Mouse (Mus musculus) cerebellum, adult 18-20 months (tissue): ENCODE results near the gene Fxyd3.

Experiments
- DNase-seq, 2 experiments: peaks; one replicate each; pipeline ENCODE4 v3.0.0; 2021

The Fxyd3 gene

DNA sequence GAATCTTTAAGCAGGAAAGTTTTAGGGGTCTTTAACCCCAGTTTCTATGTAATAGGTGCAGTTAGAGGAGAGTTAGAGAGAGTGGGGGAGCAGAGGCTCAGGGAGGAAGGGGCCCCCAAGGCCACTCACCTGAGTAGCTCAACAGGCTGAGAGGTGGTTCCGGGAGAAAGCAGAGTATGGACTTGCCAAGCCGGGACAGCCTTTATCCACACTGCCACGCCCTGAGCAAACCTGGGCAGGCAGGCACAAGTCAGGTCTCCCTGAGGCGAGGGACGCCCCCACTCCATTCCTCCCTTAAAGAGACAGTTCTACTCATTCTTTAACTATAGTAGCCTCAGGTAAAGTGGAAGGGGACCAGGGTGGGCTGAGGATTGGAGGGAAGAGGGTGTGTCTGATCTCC is at the start of gene Fxyd3:
TSS of gene Fxyd3 (minus strand) at position 213 of the 400 bp plus-strand sequence.
- DNase-seq, result no peak

DNA sequence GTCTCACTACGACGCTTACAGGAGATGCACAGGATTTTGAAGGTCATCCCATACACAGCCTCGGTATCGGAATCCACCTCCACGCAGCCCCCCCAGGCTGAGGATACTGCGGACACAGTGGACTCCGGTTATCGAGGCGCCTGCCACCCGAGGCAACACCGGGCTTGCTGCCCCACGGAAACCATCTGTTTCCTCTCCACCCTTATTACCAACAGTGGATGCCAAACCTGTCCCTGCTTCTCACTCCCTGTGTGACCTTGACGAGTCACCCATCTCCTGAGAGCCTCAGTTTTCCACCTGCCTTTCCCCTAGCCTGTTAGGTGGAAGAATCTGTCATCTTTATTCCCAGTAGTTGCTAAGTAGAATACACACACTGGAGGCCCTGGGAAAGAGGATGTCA is 48.6 kb upstream of the Fxyd3 start:
- DNase-seq, result peak; percentile 85 to 89

DNA sequence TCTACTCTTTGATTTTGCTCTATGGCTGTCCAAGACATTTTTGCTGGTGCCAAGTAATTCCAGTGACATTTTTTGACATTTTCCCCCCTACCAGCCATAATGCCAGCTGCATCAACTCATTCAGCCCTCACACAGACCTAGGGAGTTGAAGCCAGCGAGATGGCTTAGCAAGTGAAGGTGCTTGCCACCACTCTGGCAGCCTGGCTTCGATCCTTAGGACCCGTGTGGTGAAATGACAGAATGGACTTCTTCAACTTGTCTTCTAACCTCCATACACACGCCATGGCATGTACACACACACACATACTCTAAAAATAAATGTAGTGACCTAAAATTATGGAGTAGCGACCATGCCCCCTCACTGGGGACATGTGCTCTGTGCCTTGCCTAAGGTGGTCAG is 47.9 kb upstream of the Fxyd3 start:
- DNase-seq, result peak; percentile 35 to 46

DNA sequence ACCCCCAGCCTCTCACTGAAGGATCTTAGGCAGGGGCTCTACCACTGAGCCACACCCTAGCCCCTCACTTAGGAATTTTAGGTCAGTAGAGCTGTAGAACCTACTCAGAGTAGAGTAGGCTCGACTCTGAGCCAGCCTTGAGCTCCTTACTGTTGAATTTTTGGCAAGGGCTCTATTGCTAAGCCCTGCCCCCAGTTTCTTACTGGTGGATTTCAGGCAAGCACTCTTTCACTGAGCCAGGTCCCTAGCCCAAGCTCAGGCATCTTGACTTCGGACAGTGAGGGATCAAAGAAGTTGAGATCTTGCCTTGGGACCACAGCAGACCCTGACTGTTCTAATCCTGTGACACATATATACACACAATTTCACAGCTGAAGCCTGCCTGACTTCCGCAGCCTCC is 47.2 kb upstream of the Fxyd3 start:
- peak; percentile 52 to 59 for DNase-seq

DNA sequence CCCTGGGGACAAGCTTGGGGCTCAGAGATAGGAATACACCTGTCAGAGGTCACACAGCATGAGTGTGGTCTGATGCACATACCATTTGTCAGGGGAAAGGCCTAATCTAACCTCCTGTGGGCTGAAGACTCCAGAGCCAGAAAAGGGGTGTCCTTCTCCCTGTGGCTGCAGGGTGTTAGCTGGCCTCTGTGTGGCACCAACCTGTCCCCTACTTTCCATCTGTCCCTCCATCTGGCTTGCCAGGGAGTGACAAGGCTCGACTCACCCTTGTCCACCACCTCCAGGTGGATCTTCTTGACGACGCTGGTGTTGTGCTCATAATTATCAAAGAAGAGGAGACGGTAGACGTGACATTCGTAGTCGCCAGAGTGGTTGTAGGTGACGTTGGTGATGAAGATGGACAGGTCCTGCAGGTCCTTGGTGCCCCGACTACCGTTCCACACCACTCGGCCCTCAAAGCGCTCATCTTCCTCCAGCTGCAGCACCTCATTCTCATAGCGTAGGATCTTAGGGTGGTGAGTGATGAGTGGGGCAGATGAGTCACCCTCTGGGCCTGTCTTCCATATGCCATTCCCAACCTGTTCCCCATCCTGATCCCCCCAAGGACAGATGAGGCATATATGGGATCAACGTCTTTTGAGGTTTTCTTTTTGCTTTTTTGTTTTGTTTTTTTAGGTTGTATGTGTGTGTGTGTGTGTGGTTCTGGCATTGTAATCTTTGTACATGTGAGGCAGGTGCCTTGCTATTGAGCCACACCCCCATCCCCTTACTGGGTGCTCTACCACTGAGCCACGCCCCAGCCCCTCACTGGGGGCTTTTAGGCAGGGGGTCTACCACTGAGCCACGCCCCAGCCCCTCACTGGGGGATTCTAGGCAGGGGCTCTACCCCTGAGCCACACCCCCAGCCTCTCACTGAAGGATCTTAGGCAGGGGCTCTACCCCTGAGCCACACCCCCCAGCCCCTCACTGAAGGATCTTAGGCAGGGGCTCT is 46.4 kb upstream of the Fxyd3 start:
- DNase-seq, result peak; percentile 87 to 93

DNA sequence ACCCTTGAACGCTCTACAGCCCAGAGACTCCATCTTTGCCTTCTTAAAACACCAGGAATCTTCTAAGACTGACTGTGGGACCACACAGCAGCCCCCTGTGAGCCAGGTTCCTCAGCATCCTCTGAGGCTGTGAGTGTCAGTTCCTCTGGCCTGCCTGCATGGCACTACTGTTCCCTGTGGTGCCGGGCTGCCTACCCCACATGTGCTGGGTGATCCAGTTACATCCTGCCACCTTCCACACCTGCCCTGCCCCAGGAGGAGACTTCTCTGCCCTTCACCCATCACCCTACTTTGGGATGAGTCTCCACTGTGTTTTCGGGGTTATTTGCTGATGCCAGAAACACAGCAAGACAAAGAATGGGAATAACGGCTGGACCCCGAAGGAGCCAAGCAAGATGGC is 43.1 kb upstream of the Fxyd3 start:
- no peak for DNase-seq

DNA sequence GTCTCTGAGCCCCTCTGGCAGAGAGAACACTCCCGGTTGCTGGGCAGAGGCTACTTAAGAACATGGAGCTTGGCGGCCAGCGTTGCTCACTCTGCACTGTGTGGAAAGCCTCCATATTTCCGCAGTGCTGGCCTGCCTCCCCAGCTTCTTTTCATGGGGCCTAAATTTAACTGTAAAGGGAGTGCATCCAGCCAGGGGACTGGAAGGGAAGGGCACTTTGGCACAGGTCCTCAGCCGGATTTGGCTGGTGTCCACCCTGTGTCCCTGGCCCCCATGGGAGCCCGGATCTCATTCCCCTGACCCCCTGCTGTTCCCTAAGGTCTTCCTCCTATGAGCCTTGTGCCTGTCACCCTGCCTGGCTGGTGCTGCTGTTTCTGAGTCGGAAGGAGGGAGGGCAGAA is 42.0 kb upstream of the Fxyd3 start:
- peak; percentile 70 to 75 for DNase-seq

DNA sequence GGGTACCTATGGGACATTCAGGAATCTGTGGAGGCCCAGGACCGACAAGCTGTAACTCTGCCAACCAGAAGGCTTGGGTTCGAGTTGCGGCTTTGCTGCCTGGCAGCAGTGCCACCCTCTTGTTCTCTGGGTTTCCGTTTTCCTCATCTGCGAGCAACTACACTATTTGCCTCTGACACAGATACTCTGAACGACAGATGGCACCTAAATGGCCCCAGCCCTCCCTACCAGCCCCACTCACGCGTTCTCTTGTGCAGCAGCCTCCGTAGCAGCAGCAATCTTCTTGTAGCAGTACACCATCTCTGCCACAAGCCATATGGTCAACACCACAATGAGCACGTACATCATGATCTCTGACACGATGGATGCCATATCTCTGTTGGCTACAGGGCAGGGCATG is 41.0 kb upstream of the Fxyd3 start:
- peak; percentile 62 to 65 for DNase-seq

DNA sequence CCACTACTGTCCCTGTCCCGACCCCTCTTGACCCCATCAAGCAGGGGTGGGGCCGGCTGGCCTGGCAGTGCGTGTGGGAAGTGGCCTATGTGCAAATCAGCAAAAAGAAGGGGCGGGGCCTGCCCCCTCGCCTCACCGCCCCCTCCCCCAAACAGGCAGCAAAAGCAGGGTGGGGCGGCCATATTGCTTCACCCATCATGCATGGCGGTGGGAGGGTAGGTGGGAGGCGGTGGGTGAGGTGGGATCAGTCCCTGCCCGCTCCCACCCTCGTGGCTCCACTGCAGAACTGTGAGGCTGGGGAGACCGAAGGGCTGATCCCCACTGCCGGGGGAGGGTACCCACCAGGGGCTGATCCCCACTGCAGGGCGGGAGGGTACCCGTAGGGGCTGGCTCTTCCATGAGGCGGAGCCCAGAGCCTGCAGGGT is 40.2 kb upstream of the Fxyd3 start:
- DNase-seq, result peak in 1 of 2 experiments; percentile 35

DNA sequence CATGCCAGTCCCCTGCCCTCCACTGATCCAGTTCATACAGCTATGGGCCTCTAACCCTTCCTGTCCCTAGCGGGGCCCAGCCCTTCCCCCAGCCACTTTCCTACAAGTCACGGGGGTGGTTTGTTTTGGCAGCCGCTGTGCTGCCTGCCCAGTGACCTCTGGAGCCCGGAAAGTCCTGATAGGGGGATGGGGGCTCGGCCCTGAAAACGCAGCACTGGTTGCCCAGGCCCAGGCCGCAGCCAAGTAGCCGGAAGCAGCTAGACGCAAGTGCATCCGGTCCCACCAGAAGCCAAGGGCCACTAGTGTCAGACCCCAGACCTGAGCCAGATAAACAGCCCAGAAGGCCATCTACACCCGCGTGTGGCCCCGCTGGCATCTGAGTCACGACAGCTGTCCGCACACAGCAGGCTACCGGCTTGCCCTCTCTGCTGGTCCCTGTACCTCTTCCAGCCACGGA is 39.1 kb upstream of the Fxyd3 start:
- peak; percentile 71 to 73 for DNase-seq

DNA sequence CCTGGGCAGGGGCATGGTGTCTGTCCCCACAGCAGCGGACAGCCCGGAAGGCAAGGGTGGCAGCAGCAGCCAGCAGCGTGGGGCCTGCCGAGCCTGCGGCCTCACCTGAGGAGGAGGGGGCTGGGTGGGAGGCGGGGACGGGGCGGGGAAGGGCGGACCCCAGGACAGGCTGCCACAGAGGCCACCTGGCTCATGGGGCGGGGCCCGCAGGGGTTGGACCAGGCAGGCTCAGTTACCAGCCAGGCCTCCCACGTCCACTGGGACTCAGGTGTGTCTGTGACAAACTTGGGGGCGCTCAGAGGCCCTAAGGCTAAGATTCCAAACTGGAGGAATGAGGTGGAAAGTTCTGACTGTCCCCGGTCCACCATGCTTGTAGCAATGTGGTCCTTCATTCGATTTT is 38.7 kb upstream of the Fxyd3 start, which contains the start of gene Hpn:
TSS of gene Hpn (minus strand) at position 109 of the 400 bp plus-strand sequence.
- DNase-seq, result no peak

DNA sequence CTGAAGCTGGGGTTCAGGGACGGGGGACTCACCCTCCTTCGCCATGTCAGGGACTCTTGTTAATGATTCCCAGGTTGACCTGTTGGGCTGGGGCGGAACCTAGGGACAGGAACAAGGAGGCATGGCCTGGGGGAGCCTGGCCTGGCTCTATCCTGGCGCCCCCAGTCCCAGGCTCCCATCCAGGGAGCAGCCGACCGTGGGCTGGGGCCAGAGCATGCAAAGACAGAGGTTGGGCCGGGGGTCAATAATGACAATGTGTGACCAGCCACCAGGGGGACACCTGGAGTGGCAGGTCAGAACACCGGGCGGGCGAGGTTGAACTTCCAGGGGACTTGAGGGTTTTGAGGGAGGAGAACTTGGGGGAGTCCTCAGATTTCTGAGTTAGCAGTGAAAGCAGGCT is 38.1 kb upstream of the Fxyd3 start:
- DNase-seq, result no peak

DNA sequence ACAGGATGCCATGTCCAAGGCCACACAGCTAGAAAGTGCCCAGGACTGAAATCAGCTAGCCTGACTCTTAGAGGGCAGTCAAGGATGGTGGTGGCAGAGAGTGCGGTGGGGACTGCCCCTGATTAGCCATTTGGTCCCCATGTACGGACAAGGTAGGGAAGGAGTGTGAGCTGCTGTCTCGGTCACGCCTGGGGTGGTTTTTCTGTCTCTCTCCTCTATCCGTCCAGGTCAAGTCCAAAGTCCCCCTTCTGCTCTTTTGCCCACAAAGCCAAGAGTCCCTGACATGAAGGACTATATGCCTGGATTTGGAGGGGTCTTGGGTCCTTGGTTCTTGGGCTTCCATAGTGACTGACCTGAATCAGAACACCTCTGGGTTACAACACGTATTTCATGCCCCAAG is 37.3 kb upstream of the Fxyd3 start:
- no peak for DNase-seq

DNA sequence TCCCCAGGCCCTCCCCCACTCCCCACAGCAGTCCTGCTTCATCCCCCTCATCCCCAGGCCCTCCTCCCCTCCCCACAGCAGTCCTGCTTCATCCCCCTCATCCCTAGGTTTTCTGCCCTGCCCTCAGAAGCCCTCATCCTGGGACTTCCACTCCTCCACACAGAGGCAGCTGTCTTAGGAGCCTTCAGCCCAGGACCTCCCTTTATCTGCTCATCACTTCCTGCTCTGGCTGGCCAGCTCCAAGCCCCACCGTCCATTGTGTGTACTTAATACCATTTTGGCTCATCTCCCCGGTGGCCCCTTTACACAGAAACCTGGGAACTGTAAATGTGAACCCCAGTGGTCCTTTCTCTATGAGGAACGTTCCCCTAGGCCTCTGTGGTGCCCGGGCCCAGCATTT is 35.5 kb upstream of the Fxyd3 start:
- DNase-seq, result no peak

DNA sequence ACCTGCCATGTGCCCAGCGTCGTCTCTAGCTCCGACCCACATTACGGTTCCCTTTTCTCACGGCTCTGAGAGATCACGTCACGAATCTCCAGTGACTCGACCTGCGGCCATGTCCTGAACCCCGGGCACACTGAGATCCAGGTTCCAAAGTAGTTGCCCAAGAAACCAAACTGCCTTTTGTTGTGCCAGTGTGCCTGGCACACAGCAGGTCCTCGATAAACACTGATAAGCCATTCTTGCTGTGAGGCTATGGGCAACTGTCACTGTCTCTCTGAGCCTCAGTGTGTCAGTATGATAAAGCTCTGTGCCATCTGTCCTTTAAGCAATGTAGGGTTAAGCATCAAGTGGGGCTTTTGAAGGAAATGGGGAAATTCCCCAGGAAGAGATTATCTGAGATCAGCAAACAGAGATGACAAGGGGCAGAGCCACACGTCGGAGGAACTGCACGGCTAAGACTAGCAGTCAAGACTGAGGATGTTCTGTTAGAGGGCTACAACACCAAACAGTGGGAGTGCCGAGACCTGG is 34.4 kb upstream of the Fxyd3 start:
- no peak for DNase-seq

DNA sequence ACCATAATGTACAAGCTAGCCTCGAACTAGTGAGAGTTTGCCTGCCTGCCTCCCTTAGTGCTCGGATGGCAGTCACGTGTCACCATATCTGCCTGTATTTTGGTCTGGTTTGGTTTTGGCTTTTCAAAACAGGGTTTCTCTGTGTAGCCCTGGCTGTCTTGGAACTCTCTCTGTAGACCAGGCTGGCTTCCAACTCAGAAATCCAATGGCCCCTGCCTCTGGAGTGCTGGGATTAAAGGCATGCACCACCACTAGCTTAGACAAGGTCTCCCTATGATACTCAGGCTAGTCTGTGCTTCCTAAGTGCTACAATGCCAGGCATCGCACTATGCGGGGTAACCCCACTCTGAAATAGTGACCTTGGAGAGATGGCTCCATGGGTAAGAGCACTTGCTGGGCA is 33.3 kb upstream of the Fxyd3 start:
- DNase-seq, result no peak

DNA sequence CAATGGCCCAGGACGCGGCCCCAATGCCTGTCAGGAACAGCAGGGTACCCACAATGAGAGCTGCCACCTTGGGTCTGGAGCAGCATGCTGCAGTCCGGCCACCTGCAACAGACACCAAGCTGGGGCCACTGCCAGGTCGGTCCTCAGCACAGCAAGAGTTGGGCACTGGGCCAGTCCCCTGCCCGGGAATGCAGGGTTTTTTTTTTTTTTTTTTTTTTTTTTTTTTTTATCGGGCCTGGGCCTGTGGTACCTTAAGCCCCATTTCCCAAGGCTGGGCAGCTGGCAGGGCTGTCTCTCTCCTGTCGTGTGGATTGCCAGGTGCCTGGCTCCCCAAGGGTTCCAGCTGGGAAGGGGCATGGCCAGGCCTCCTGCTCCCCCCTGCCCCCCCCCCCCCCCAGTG is 32.6 kb upstream of the Fxyd3 start:
- peak; percentile 71 to 81 for DNase-seq

DNA sequence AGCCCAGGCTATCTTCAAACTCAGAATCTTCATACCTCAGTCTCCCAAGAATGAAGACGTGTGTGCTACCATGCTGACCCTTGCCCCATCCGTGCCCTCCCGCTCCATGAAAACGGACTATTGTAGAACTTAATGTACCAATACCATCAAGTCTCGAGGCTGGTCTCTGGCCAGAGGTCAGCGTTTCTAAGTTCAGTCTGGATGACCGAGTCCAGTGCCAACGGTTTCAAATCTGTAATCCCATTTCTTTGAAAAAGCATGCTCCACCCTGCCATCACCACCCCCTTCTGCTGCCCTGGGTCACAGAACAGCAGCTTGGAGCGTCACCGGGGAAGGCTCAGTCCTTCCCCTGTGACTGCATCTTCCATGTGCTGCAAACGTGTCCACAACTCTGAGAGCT is 31.3 kb upstream of the Fxyd3 start:
- DNase-seq, result no peak

DNA sequence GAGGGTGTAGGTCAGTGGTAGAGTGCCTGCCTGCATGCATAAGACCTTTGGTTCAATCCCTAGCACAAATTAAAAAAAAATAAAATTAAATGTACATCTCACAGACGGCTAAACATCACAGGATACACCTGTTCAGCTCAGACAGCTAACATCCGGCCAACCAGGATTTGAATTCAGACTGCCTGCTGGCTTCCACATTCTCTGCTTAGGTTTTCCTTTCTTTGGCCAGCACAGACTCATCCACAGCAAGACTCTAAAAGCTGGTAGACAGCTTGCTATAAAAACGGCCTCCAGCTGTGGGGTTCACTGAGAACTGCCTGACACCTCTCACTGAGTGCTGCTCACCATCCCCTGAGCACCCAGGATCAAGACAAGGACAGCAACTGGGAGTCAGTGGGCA is 29.7 kb upstream of the Fxyd3 start:
- DNase-seq, result no peak

DNA sequence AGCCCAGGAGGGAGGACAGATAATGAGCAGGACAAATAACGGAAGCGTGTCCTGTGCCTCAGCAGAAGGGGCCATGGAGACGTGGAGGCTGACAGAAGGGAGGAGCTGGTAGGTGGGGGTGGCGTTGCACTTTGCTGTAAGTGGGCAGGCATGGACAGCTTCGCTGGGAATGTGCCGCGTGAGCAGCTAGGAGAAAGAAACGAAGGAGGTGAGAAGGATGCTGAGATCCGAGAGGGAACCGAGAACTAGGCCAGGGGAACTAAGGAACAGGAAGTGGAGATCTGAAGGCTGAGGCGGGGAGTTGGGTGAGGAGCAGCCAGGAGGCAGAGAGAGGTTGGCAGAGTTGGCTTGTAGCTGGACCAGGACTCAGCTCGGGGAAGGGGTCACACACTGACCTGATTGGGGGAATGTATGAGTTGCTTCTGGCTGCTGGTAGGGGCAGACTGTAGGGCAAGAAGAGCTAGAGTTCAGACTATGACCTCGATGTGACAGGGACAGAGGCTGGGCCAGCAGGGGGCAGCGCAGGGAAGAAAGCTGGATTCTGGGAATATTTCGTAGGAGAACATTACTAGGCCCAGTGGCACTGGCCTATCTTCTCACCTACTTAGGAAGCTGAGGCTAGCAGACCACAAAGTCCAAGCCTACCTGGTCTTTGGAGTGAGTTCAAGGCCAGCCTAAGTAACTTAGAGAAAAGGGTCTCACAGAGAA is 28.7 kb upstream of the Fxyd3 start:
- peak; percentile 64 to 71 for DNase-seq

DNA sequence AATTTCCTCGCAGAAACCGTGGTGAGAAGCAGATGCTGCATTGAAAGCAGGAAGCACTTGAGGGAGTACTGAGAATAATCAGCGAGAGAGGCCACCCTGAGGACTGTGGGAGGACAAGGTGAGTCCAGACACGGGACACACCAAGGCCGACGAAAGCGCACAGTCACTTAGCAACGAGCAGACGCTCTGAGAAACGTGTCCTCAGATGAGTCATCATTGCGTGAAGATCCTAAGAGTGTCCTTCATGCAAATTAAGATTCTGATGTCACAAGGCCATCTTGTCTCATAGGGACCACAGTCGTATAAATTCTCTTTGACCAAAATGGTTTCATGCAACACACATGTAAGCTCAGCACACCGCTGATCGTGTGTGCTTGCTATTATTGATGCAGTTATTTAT is 24.3 kb upstream of the Fxyd3 start:
- no peak for DNase-seq

DNA sequence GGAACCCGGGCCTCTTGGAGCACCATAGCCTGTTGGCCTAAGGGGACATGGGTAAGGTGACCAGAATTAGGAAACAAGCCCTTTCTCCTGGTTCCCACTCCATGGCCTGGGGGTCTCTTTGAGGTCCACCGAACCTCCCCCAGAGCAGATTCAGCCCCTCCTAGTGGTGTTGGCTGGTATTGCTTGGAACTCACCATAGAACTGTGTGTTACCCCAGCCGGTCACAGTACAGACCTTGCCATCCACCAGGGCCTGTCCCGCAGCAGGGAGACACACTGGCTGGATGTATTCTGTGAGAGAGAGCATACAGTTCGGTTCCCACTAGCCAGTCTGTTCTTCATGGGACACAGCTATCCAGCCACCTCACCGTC is 23.1 kb upstream of the Fxyd3 start:
- DNase-seq, result peak in 1 of 2 experiments; percentile 39
